Mouse (Mus musculus): ENCODE measurements around the gene Il6ra.

DNA sequence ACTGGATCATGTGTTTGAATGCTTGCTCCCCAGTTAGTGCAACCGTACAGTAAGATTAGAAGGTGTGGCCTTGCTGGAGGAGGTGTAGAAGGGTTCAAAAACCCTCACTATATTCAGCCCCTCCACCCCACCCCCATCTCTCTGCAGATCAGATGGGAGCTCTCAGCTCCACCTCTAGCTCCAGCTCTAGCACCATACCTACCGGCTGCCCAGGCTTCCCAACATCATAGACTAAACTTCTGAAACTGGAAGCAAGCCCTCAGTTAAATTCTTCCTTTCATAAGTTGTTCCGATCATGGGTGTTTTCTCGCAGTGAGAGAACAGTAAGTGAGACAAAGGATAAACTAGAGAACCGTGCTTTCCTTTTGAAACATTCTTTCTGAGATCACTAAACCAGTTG lies 38.9 kb downstream of the Il6ra start:
- TF ChIP-seq CTCF (IDR thresholded peaks at IDR 0.05; ENCODE audit: borderline replicate concordance, insufficient read depth, low read length): no peak
- no peak for TF ChIP-seq POLR2A (IDR thresholded peaks at IDR 0.05; ENCODE audit: low read depth, low read length)
